Mouse (Mus musculus): ENCODE data around the gene Pqlc3. TPM values are rescaled to one million over a fixed set of nuclear protein-coding genes. Genes with fewer than 3 reads are reported as not detected.

The Pqlc3 gene
- polyA plus RNA-seq, 1 experiment from 2014 or later = 12.3 TPM

DNA sequence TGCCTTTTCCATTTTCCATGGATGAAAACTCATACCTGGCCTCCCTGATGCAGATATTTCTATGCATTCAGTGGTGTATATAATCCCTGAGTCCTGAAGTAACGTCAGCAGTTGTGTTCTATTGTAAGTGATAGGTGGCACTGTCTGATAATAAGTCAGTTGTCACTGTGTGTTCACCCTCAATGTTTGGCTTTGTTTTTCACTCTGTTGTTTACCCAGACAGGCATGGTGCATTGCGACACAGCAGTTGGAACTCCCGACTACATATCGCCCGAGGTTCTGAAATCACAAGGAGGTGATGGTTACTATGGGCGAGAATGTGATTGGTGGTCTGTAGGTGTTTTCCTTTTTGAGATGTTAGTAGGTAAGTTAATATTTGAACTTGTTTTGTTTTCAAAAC is 52.0 kb downstream of the Pqlc3 start:
- 93% methylated on average over 6 of the region's 6 CpGs for WGBS
- no peak overlapping the region for H3K4me3 ChIP-seq (ENCODE audit: low read depth, low read length)
- H3K4me2 ChIP-seq (ENCODE audit: low read depth, low read length) = no peak overlapping the region
- DNase-seq (ENCODE audit: low spot score) = no peak
- H3K4me1 ChIP-seq (ENCODE audit: control insufficient read depth, insufficient read depth, low read length) = no peaks in the 10 kb centered on the region
- no peaks in the 10 kb centered on the region for H3K27me3 ChIP-seq (replicated peaks; ENCODE audit: control insufficient read depth, insufficient read depth, low read length)
- no peak for ATAC-seq (ENCODE audit: low read depth)
- no peak overlapping the region for H3K9ac ChIP-seq (ENCODE audit: low read depth, low read length)
- H3K9me3 ChIP-seq (ENCODE audit: control insufficient read depth, low read length) = no peaks in the 10 kb centered on the region
- H3K27ac ChIP-seq (replicated peaks; ENCODE audit: low read depth, low read length) = no peak overlapping the region
- peaks cover 36% of the 10 kb centered on the region for H3K36me3 ChIP-seq (ENCODE audit: control insufficient read depth, insufficient read depth, low read length)

DNA sequence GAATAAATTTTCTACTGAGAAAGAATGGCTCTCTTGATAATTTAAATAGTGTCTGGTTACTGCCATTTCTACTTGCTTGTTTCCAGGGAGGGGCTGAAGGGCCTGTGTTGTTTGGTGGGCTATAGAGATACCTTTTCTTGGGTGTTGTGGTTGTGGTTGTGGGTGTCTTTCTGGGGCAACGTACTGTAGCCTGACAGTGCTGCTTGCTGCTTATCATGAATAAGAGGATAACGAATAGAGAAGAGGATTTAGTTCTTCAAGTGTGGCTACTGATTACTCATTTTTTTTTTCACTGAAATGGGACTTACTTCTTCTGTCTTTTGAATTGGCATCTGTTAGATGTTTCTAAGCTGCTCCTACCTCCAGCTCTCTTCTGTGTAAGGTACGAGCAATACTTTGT is 58.2 kb downstream of the Pqlc3 start:
- Histone ChIP-seq H3K9ac (ENCODE audit: low read depth, low read length) (no peak overlapping the region), H3K36me3 (ENCODE audit: control insufficient read depth, insufficient read depth, low read length) (peaks cover 14% of the 10 kb centered on the region), H3K9me3 (ENCODE audit: control insufficient read depth, low read length) (no peaks in the 10 kb centered on the region), H3K4me3 (ENCODE audit: low read depth, low read length) (no peak overlapping the region), H3K27ac (replicated peaks; ENCODE audit: low read depth, low read length) (no peak overlapping the region), H3K4me2 (ENCODE audit: low read depth, low read length) (no peak overlapping the region), H3K4me1 (ENCODE audit: control insufficient read depth, insufficient read depth, low read length) (no peaks in the 10 kb centered on the region), H3K27me3 (replicated peaks; ENCODE audit: control insufficient read depth, insufficient read depth, low read length) (no peaks in the 10 kb centered on the region)
- WGBS = 82% methylated on average over 3 of the region's 3 CpGs
- DNase-seq (ENCODE audit: low spot score) (no peak), ATAC-seq (ENCODE audit: low read depth) (no peak)

Other genes starting within 250 kb of the Pqlc3 start
- gene Greb1, start 199.5 kb downstream of the Pqlc3 start, polyA plus RNA-seq (2014; fragmentation: Nextera tagmentation; extraction: Ambion mirVana) = 1.3 TPM in 2 replicates
- 51.9 and 54.3 TPM in 2 replicates for gene E2f6, start 189.4 kb downstream of the Pqlc3 start, polyA plus RNA-seq (2014; fragmentation: Nextera tagmentation; extraction: Ambion mirVana)
- 19.6 and 23.5 TPM in 2 replicates for gene Rock2, start 105.5 kb downstream of the Pqlc3 start, polyA plus RNA-seq (2014; fragmentation: Nextera tagmentation; extraction: Ambion mirVana)
- gene 2410004P03Rik, start 11.3 kb upstream of the Pqlc3 start, polyA plus RNA-seq (2014; fragmentation: Nextera tagmentation; extraction: Ambion mirVana) = 1.7 and 3.8 TPM in 2 replicates
- 0.28 and 0.32 TPM in 2 replicates for gene Kcnf1, start 176.5 kb upstream of the Pqlc3 start, polyA plus RNA-seq (2014; fragmentation: Nextera tagmentation; extraction: Ambion mirVana)

Measured in embryonic facial prominence, embryonic 14.5 days (tissue).